16 mouse cellular contexts compared by ENCODE assay signal in the genomic region with DNA sequence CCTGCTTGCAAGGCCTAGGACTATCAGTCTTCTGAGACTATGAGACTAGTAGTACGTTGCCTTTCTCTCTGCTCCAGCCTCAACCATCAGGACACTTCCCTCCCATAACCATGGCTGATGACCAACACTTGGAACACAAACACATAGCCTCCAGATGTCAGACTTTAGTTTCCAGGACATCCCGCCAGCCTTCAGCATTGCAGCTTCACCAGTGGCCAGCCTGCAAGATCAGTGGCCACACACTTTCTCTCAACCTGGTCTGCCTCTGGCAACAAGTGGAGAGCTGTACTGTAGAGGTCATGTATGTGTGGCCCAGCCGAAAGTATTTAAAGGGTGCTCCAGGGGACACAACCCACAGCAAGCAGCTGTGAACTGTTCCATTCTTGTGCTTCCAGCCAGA.
DNase-seq lines count a peak whose midpoint lies in the region; ATAC-seq and TF ChIP-seq lines count a peak whose summit lies in the region.
"Had no signal": no experiment of that assay in that cellular context is flagged by ENCODE, and none has a peak within 500 bp of the region (broad histone marks: within the 10 kb centered on the region; RNA-seq: fewer than 3 reads in every experiment).

No protein-coding gene starts in this region.

- TF ChIP-seq CTCF in lung, embryonic 14.5 days (IDR thresholded peaks at IDR 0.05; ENCODE audit: low read depth): no peak
- no peak for TF ChIP-seq CTCF in lung, adult 2 months (IDR thresholded peaks at IDR 0.05; ENCODE audit: insufficient read depth, low read length)

- no peaks in the 10 kb centered on the region for H3K36me3 ChIP-seq in lung, embryonic 14.5 days (ENCODE audit: insufficient read depth)
- H3K36me3 ChIP-seq: midbrain, embryonic 10.5 days had no signal

- no peaks in the 10 kb centered on the region for H3K9me3 ChIP-seq in lung, embryonic 14.5 days (ENCODE audit: low read depth, low read length)
- H3K9me3 ChIP-seq: midbrain, embryonic 10.5 days had no signal

- DNase-seq in cerebellum, postnatal 14 days: peak; percentile 4 to 13
- DNase-seq in cerebellum, postnatal 36 days: no peak
- peak; percentile 11 for DNase-seq in lung, embryonic 14.5 days
- no peak for DNase-seq in lung, adult 2 months
- peak; percentile 77 to 78 for DNase-seq in heart, adult 9 months (ENCODE audit: low spot score in 2 of 2)
- DNase-seq in lung, postnatal 4 days: peak; percentile 19 to 55
- DNase-seq in layer of hippocampus, postnatal 36 days: no peak
- DNase-seq in Muller cell, postnatal 12 days (ENCODE audit: inconsistent ontology term): no peak
- DNase-seq: cerebellum, adult 11 months; spleen, adult 18-20 months; thymus, postnatal 4 days had no signal

- H3K4me2 ChIP-seq in lung, embryonic 14.5 days: no peak overlapping the region

- H3K9ac ChIP-seq in lung, embryonic 14.5 days: no peak overlapping the region
- H3K9ac ChIP-seq: liver, embryonic 14.5 days had no signal

- H3K27me3 ChIP-seq in lung, embryonic 14.5 days (ENCODE audit: insufficient read depth, low read length): no peaks in the 10 kb centered on the region

- 89% methylated on average over 3 of the region's 3 CpGs for WGBS in lung, embryonic 14.5 days
- 75% methylated on average over 3 of the region's 3 CpGs for WGBS in lung, adult 2 months

- no peak for ATAC-seq in lung, embryonic 14.5 days (ENCODE audit: insufficient read depth)
- ATAC-seq: inflammation-experienced regulatory T-cells, adult 6 months had no signal

- no peak for TF ChIP-seq POLR2A in lung, adult 2 months (IDR thresholded peaks at IDR 0.05; ENCODE audit: borderline replicate concordance, extremely low read depth, low read depth, low read length)

- H3K4me3 ChIP-seq in lung, embryonic 14.5 days (ENCODE audit: low read depth, low read length): no peak overlapping the region
- H3K4me3 ChIP-seq in lung, adult 2 months (replicated peaks; ENCODE audit: extremely low read depth, low read depth, low read length): no peak overlapping the region
- H3K4me3 ChIP-seq: midbrain, embryonic 10.5 days; myocyte had no signal

- no peaks in the 10 kb centered on the region for H3K4me1 ChIP-seq in lung, embryonic 14.5 days (ENCODE audit: insufficient read depth)
- H3K4me1 ChIP-seq in lung, adult 2 months (ENCODE audit: control insufficient read depth, insufficient read depth, low read length): no peaks in the 10 kb centered on the region
- H3K4me1 ChIP-seq: midbrain, embryonic 10.5 days had no signal

- no peak overlapping the region for H3K27ac ChIP-seq in lung, embryonic 14.5 days (ENCODE audit: low read depth)
- H3K27ac ChIP-seq: liver, embryonic 14.5 days; midbrain, embryonic 10.5 days; stomach, postnatal 0 days had no signal

Comparison
In these comparisons a context has a peak if more than half of its experiments do, and no peak if none do; other contexts are left out.
1. DNase-seq: peak in cerebellum, postnatal 14 days (2 of 2), lung, embryonic 14.5 days (single experiment), heart, adult 9 months (2 of 2) and lung, postnatal 4 days (2 of 2); none in cerebellum, postnatal 36 days (0 of 2), lung, adult 2 months (single experiment), layer of hippocampus, postnatal 36 days (0 of 2) and Muller cell, postnatal 12 days (single experiment).